Mouse (Mus musculus) intestine, postnatal 0 days (tissue): ENCODE data around the gene Btg1. TPM values are rescaled to one million over a fixed set of nuclear protein-coding genes. Genes with fewer than 3 reads are reported as not detected.

Experiments
- ATAC-seq: fragments of 200-750 bp; cut with Nextera tagmentation; 2 replicates; pipeline ENCODE4 v1.8.0; 2017; ENCODE audit warnings: mild to moderate bottlenecking, moderate TSS enrichment, moderate library complexity
- H3K27ac ChIP-seq: fragments of 300-500 bp; sonication (generic); 2 replicates; pipeline ENCODE4 v1.5.1; 2014; ENCODE audit warnings: mild to moderate bottlenecking, low read depth, low read length, moderate library complexity
- H3K27me3 ChIP-seq: fragments of 300-500 bp; sonication (generic); replicated peaks from 2 replicates; pipeline ENCODE4 v1.6.1; 2014; ENCODE audit warnings: low read length, mixed read lengths; ENCODE audit not compliant: control insufficient read depth, insufficient read depth
- H3K36me3 ChIP-seq: fragments of 300-500 bp; sonication (generic); 2 replicates; pipeline ENCODE4 v1.6.1; 2014; ENCODE audit warnings: mild to moderate bottlenecking, moderate library complexity; ENCODE audit not compliant: control insufficient read depth, insufficient read depth
- H3K4me1 ChIP-seq: fragments of 300-500 bp; sonication (generic); replicated peaks from 2 replicates; pipeline ENCODE4 v1.6.1; 2014; ENCODE audit warnings: antibody characterized with exemption, low read length, mixed read lengths; ENCODE audit not compliant: control insufficient read depth, insufficient read depth
- H3K4me2 ChIP-seq: fragments of 300-500 bp; sonication (generic); replicated peaks from 2 replicates; pipeline ENCODE4 v1.6.1; 2014; ENCODE audit warnings: low read depth, mild to moderate bottlenecking, moderate library complexity
- H3K4me3 ChIP-seq: fragments of 300-500 bp; sonication (generic); 2 replicates; pipeline ENCODE4 v1.5.1; 2014; ENCODE audit warnings: low read depth, low read length
- H3K9ac ChIP-seq: fragments of 300-500 bp; sonication (generic); 2 replicates; pipeline ENCODE4 v1.6.1; 2014; ENCODE audit warnings: mild to moderate bottlenecking, low read depth, low read length
- H3K9me3 ChIP-seq: fragments of 300-500 bp; sonication (generic); 2 replicates; pipeline ENCODE4 v1.6.1; 2016; ENCODE audit warnings: mixed run types; ENCODE audit not compliant: control insufficient read depth
- CTCF ChIP-seq: sonication (generic); IDR thresholded peaks from 2 replicates; pipeline ENCODE4 v1.5.1; 2016; ENCODE audit warnings: low read depth, mild to moderate bottlenecking, control low read depth, antibody characterized with exemption, moderate library complexity
- WGBS: fragments of 180-500 bp; shearing (Covaris S2); extraction: QIAGEN DNeasy Blood & Tissue Kit; methylation state at CpG from one replicate; pipeline ENCODE4 v1.1.7; 2014; 5-methylcytosine and 5-hydroxymethylcytosine counted together
- polyA plus RNA-seq: library from polyadenylated mRNA; unstranded; fragments of >200 nt; fragmentation: Nextera tagmentation; extraction: Ambion mirVana; gene quantifications from 2 replicates; pipeline ENCODE4 v1.2.1, GENCODE M21; 2015

Btg1 gene
- polyA plus RNA-seq, 1 experiment from 2014 or later, result 30.1 TPM

- Histone ChIP-seq H3K9me3 (no peaks in the 10 kb centered on the region), H3K4me3 (no peak overlapping the region), H3K36me3 (peaks cover 5% of the 10 kb centered on the region; the same call in 1 of the 2 replicates), H3K27me3 (no peaks in the 10 kb centered on the region), H3K4me1 (peaks cover 7% of the 10 kb centered on the region), H3K27ac (no peak overlapping the region), H3K9ac (no peak overlapping the region), H3K4me2 (0 out of 2 replicates have a peak overlapping the region, but pooled peaks have one; percentile 27)
- no peak for TF ChIP-seq CTCF
- 70% methylated on average over 4 of the region's 4 CpGs for WGBS
- no peak for ATAC-seq
Measured at GRCm38 (mm10) chr10:96623633-96624195, 6.9 kb downstream of the Btg1 start.

GRCm38 (mm10) chr10:96624406-96624805 lies 7.6 kb downstream of the Btg1 start:
- ATAC-seq, result no peak; the same call in 1 of the 2 replicates
- H3K9ac ChIP-seq, result no peak overlapping the region
- H3K4me1 ChIP-seq, result peaks cover 7% of the 10 kb centered on the region
- 0 out of 2 replicates have a peak overlapping the region, but pooled peaks have one; percentile 7 for H3K4me2 ChIP-seq
- no peaks in the 10 kb centered on the region for H3K9me3 ChIP-seq
- peaks cover 12% of the 10 kb centered on the region; the same call in 1 of the 2 replicates for H3K36me3 ChIP-seq
- H3K27ac ChIP-seq, result no peak overlapping the region
- TF ChIP-seq CTCF, result no peak
- H3K4me3 ChIP-seq, result no peak overlapping the region
- 65% methylated on average over 2 of the region's 2 CpGs for WGBS
- no peaks in the 10 kb centered on the region for H3K27me3 ChIP-seq

GRCm38 (mm10) chr10:96625061-96625460 lies 8.3 kb downstream of the Btg1 start:
- 81% methylated on average over 4 of the region's 4 CpGs for WGBS
- no peak for ATAC-seq

GRCm38 (mm10) chr10:96625682-96626081 lies 8.9 kb downstream of the Btg1 start:
- no peak for ATAC-seq
- H3K9ac ChIP-seq, result no peak overlapping the region
- WGBS, result 65% methylated on average over 4 of the region's 4 CpGs
- peaks cover 7% of the 10 kb centered on the region for H3K4me1 ChIP-seq
- 0 out of 2 replicates have a peak overlapping the region, but pooled peaks have one; percentile 2 for H3K4me2 ChIP-seq
- no peak overlapping the region for H3K4me3 ChIP-seq
- H3K9me3 ChIP-seq, result no peaks in the 10 kb centered on the region
- H3K27ac ChIP-seq, result no peak overlapping the region
- peaks cover 12% of the 10 kb centered on the region; the same call in 1 of the 2 replicates for H3K36me3 ChIP-seq
- H3K27me3 ChIP-seq, result no peaks in the 10 kb centered on the region
- no peak for TF ChIP-seq CTCF

More at GRCm38 (mm10) chr10:96625061-96625460, 8.3 kb downstream of the Btg1 start:
- Histone ChIP-seq H3K27me3 (no peaks in the 10 kb centered on the region), H3K27ac (no peak overlapping the region), H3K9ac (no peak overlapping the region), H3K4me2 (no peak overlapping the region), H3K4me1 (peaks cover 7% of the 10 kb centered on the region), H3K36me3 (peaks cover 12% of the 10 kb centered on the region; the same call in 1 of the 2 replicates), H3K9me3 (no peaks in the 10 kb centered on the region), H3K4me3 (no peak overlapping the region)
- TF ChIP-seq CTCF, result no peak

GRCm38 (mm10) chr10:96626120-96626750 lies 9.4 kb downstream of the Btg1 start:
- H3K27ac ChIP-seq, result no peak overlapping the region
- 89% methylated on average over 10 of the region's 10 CpGs for WGBS
- H3K4me1 ChIP-seq, result peaks cover 7% of the 10 kb centered on the region
- H3K4me2 ChIP-seq, result no peak overlapping the region
- ATAC-seq, result no peak
- no peaks in the 10 kb centered on the region for H3K9me3 ChIP-seq
- no peak overlapping the region for H3K9ac ChIP-seq
- no peak overlapping the region for H3K4me3 ChIP-seq
- peaks cover 12% of the 10 kb centered on the region; the same call in 1 of the 2 replicates for H3K36me3 ChIP-seq
- TF ChIP-seq CTCF, result no peak
- no peaks in the 10 kb centered on the region for H3K27me3 ChIP-seq

- Histone ChIP-seq H3K9ac (no peak overlapping the region), H3K4me3 (no peak overlapping the region), H3K27me3 (no peaks in the 10 kb centered on the region), H3K27ac (no peak overlapping the region), H3K9me3 (no peaks in the 10 kb centered on the region), H3K36me3 (peaks cover 9% of the 10 kb centered on the region; the same call in 1 of the 2 replicates), H3K4me1 (peaks cover 9% of the 10 kb centered on the region), H3K4me2 (no peak overlapping the region)
- ATAC-seq, result no peak
- WGBS, result 95% methylated on average over 10 of the region's 10 CpGs
- no peak for TF ChIP-seq CTCF
Measured at GRCm38 (mm10) chr10:96627332-96627731, 10.5 kb downstream of the Btg1 start.
